ENCODE assay signal across 13 mouse cellular contexts in genomic region chr12:27565965-27566507, GRCm38 (mm10).
DNase-seq lines count a peak whose midpoint lies in the region; ATAC-seq and TF ChIP-seq lines count a peak whose summit lies in the region.
"Had no signal": no experiment of that assay in that cellular context is flagged by ENCODE, and none has a peak within 500 bp of the region (broad histone marks: within the 10 kb centered on the region; RNA-seq: fewer than 3 reads in every experiment).

No protein-coding gene starts in this region.

- ATAC-seq in hindbrain, embryonic 15.5 days (ENCODE audit: low FRiP score, low read depth), result peak; percentile 92
- peak; percentile 79 for ATAC-seq in midbrain, postnatal 0 days (ENCODE audit: low FRiP score)

- H3K9me3 ChIP-seq in forebrain, embryonic 10.5 days, result no peaks in the 10 kb centered on the region
- H3K9me3 ChIP-seq in hindbrain, embryonic 15.5 days, result no peaks in the 10 kb centered on the region
- H3K9me3 ChIP-seq in midbrain, postnatal 0 days (ENCODE audit: low read length), result no peaks in the 10 kb centered on the region
- H3K9me3 ChIP-seq: stomach, embryonic 15.5 days had no signal

- 21% methylated on average over 8 of the region's 8 CpGs for WGBS in forebrain, embryonic 10.5 days
- 7% methylated on average over 8 of the region's 8 CpGs for WGBS in hindbrain, embryonic 15.5 days
- WGBS in midbrain, postnatal 0 days, result 13% methylated on average over 8 of the region's 8 CpGs

- peak overlapping the region; percentile 36 for H3K4me3 ChIP-seq in forebrain, embryonic 10.5 days
- H3K4me3 ChIP-seq in hindbrain, embryonic 15.5 days, result no peak overlapping the region
- H3K4me3 ChIP-seq in midbrain, postnatal 0 days (ENCODE audit: low read depth, low read length), result no peak overlapping the region
- H3K4me3 ChIP-seq: stomach, embryonic 15.5 days had no signal

- H3K4me2 ChIP-seq in hindbrain, embryonic 15.5 days, result peak overlapping the region; percentile 32
- H3K4me2 ChIP-seq in midbrain, postnatal 0 days (ENCODE audit: low read depth, low read length, poor library complexity, severe bottlenecking), result peak overlapping the region; percentile 15; the same call in 1 of the 2 replicates
- H3K4me2 ChIP-seq: stomach, embryonic 15.5 days had no signal

- no peak overlapping the region for H3K9ac ChIP-seq in hindbrain, embryonic 15.5 days
- H3K9ac ChIP-seq in midbrain, postnatal 0 days (replicated peaks; ENCODE audit: low read length, poor library complexity, severe bottlenecking), result 0 out of 2 replicates have a peak overlapping the region, but pooled peaks have one; percentile 14
- H3K9ac ChIP-seq: liver, embryonic 14.5 days; stomach, embryonic 15.5 days had no signal

- TF ChIP-seq CTCF in midbrain, postnatal 0 days (IDR thresholded peaks at IDR 0.05), result no peak

- H3K27ac ChIP-seq in forebrain, embryonic 10.5 days, result peak overlapping the region; percentile 87
- peak overlapping the region; percentile 82 for H3K27ac ChIP-seq in hindbrain, embryonic 15.5 days (replicated peaks)
- H3K27ac ChIP-seq in midbrain, postnatal 0 days (ENCODE audit: low read depth, low read length), result peak overlapping the region; percentile 70
- H3K27ac ChIP-seq: liver, embryonic 14.5 days; stomach, embryonic 15.5 days had no signal

- peaks cover 60% of the 10 kb centered on the region for H3K4me1 ChIP-seq in forebrain, embryonic 10.5 days
- peaks cover 33% of the 10 kb centered on the region for H3K4me1 ChIP-seq in hindbrain, embryonic 15.5 days (replicated peaks)
- peaks cover 14% of the 10 kb centered on the region; the same call in 1 of the 2 replicates for H3K4me1 ChIP-seq in midbrain, postnatal 0 days (ENCODE audit: insufficient read depth, low read length)
- H3K4me1 ChIP-seq: stomach, embryonic 15.5 days had no signal

- no peaks in the 10 kb centered on the region for H3K36me3 ChIP-seq in forebrain, embryonic 10.5 days (replicated peaks)
- H3K36me3 ChIP-seq in hindbrain, embryonic 15.5 days, result no peaks in the 10 kb centered on the region
- H3K36me3 ChIP-seq in midbrain, postnatal 0 days (ENCODE audit: insufficient read depth, low read length), result no peaks in the 10 kb centered on the region
- H3K36me3 ChIP-seq: stomach, embryonic 15.5 days had no signal

- H3K27me3 ChIP-seq in forebrain, embryonic 10.5 days (ENCODE audit: poor library complexity, severe bottlenecking), result no peaks in the 10 kb centered on the region
- no peaks in the 10 kb centered on the region for H3K27me3 ChIP-seq in hindbrain, embryonic 15.5 days
- H3K27me3 ChIP-seq in midbrain, postnatal 0 days (ENCODE audit: insufficient read depth, low read length), result no peaks in the 10 kb centered on the region
- H3K27me3 ChIP-seq: CH12.LX; stomach, embryonic 15.5 days had no signal

- peak; percentile 87 for DNase-seq in embryo, embryonic 10.5 days (ENCODE audit: low spot score)
- DNase-seq in forebrain, embryonic 10.5 days (ENCODE audit: extremely low spot score, low spot score), result peak; percentile 64
- DNase-seq in midbrain, postnatal 0 days (ENCODE audit: low spot score), result peak; percentile 62
- no peak for DNase-seq in adrenal gland, postnatal 25 days
- DNase-seq in thymus, postnatal 10 days (ENCODE audit: low spot score in 2 of 2), result no peak
- DNase-seq in layer of hippocampus, postnatal 10 days (ENCODE audit: low spot score in 2 of 2), result no peak
- no peak for DNase-seq in frontal cortex, adult 2 months (ENCODE audit: extremely low spot score in 1 of 2, low spot score in 1 of 2)
- DNase-seq: cerebellum, postnatal 14 days; kidney, adult 2 months had no signal

Comparison
In these comparisons a context has a peak if more than half of its experiments do, and no peak if none do; other contexts are left out.
1. DNase-seq: peak in embryo, embryonic 10.5 days (single experiment), forebrain, embryonic 10.5 days (single experiment) and midbrain, postnatal 0 days (single experiment); none in adrenal gland, postnatal 25 days (single experiment), thymus, postnatal 10 days (0 of 2), layer of hippocampus, postnatal 10 days (0 of 2) and frontal cortex, adult 2 months (0 of 2).
2. Peak in every context shown above with its lines, with median percentiles within 50 percentile points of each other: H3K27ac ChIP-seq.